Mouse (Mus musculus): ENCODE results near the gene Ubr3. TPM values are rescaled to one million over a fixed set of nuclear protein-coding genes. Genes with fewer than 3 reads are reported as not detected.

Ubr3 gene
- polyA plus RNA-seq, 1 experiment, result 52.7 TPM

DNA sequence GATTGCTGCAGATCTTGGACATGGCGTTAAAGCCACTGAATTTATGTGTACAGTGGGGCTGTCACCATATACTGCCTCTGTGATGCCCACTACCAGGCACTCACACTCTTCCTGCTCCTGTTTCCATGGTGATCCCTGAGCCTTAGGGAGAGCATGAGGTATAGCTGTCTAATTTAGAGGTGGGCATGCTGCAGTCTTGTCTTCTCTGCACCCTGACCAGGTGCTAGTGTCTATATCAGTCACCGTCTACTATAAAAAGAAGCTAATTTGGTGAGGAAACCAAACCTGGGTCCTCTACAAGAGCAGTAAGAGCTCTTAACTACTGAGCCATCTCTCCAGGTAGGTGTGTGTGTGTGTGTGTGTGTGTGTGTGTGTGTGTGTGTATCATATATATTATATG is 109.4 kb downstream of the Ubr3 start:
- TF ChIP-seq POLR2A (IDR thresholded peaks at IDR 0.05; ENCODE audit: low read depth, low read length) (no peak), CTCF (IDR thresholded peaks at IDR 0.05; ENCODE audit: borderline replicate concordance, insufficient read depth, low read length) (no peak)
- no peak overlapping the region for H3K4me3 ChIP-seq (ENCODE audit: insufficient read depth, low read length)
- no peaks in the 10 kb centered on the region for H3K4me1 ChIP-seq (ENCODE audit: control insufficient read depth, insufficient read depth, low read length)
- H3K27ac ChIP-seq (ENCODE audit: insufficient read depth, low read length), result no peak overlapping the region

DNA sequence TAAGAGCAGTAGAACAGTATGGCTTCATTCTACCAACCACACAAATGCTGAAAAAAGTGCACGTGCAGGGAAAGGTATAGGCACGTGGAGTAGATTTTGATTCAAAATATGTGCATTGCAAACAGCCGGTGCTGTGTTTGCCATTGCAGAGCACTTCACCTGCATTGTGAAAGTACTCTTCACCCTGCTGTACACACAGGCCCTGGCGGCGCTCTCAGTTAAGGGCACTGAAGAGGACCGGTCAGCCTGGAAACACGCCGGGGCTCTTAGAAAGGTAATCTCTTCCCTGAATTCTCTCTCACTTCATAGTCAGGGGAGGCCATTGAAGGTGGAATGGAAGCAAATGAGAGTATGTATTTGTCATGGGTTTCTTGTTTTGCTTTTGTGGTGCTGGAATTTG is 115.9 kb downstream of the Ubr3 start:
- H3K27ac ChIP-seq (ENCODE audit: insufficient read depth, low read length), result no peak overlapping the region

DNA sequence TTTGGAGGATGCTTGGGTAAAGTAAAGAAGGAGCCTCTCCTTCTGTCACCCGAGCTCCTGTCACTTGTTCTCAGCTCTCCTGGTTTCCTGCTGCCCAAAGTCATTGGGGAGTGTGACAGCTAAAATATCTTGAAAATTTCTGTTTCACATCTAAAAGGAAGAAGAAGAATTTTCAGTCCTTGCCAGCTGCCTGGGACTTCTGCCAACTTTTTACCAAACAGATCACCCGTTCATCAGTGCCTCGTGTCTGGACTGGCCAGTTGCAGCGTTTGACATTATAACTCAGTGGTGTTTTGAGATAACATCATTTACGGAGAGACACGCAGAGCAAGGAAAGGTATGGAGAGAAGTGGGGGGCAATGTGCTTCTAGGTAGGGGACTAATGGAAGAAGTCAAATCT is 121.2 kb downstream of the Ubr3 start:
- TF ChIP-seq CTCF (IDR thresholded peaks at IDR 0.05; ENCODE audit: borderline replicate concordance, insufficient read depth, low read length) (no peak), POLR2A (IDR thresholded peaks at IDR 0.05; ENCODE audit: low read depth, low read length) (no peak)
- H3K4me1 ChIP-seq (ENCODE audit: control insufficient read depth, insufficient read depth, low read length), result no peaks in the 10 kb centered on the region
- no peak overlapping the region for H3K4me3 ChIP-seq (ENCODE audit: insufficient read depth, low read length)
- H3K27ac ChIP-seq (ENCODE audit: insufficient read depth, low read length), result no peak overlapping the region

More for the DNA sequence above, 115.9 kb downstream of the Ubr3 start:
- no peak overlapping the region for H3K4me3 ChIP-seq (ENCODE audit: insufficient read depth, low read length)
- no peaks in the 10 kb centered on the region for H3K4me1 ChIP-seq (ENCODE audit: control insufficient read depth, insufficient read depth, low read length)
- no peak for TF ChIP-seq CTCF (IDR thresholded peaks at IDR 0.05; ENCODE audit: borderline replicate concordance, insufficient read depth, low read length)
- no peak for TF ChIP-seq POLR2A (IDR thresholded peaks at IDR 0.05; ENCODE audit: low read depth, low read length)

DNA sequence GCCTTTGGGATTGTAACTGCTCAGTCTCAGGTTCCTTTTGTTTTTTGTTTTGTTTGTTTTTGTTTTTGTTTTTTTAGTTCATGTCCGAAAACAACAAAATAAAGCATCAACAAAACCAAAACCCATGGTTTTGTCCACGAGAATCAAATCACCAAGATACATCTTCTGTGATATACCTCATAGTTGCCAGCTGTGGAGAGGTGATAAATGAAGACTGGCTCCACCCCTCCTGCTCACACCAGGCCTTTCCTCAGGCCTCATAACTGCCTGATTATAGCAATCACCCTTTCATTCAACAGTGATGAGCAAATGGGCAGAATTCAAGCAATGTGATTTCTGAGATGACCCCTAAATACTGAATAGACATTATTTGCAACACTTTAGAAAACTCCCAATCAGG is 127.4 kb downstream of the Ubr3 start:
- H3K4me3 ChIP-seq (ENCODE audit: insufficient read depth, low read length), result no peak overlapping the region
- no peak overlapping the region for H3K27ac ChIP-seq (ENCODE audit: insufficient read depth, low read length)
- no peaks in the 10 kb centered on the region for H3K4me1 ChIP-seq (ENCODE audit: control insufficient read depth, insufficient read depth, low read length)
- no peak for TF ChIP-seq CTCF (IDR thresholded peaks at IDR 0.05; ENCODE audit: borderline replicate concordance, insufficient read depth, low read length)
- TF ChIP-seq POLR2A (IDR thresholded peaks at IDR 0.05; ENCODE audit: low read depth, low read length), result no peak

DNA sequence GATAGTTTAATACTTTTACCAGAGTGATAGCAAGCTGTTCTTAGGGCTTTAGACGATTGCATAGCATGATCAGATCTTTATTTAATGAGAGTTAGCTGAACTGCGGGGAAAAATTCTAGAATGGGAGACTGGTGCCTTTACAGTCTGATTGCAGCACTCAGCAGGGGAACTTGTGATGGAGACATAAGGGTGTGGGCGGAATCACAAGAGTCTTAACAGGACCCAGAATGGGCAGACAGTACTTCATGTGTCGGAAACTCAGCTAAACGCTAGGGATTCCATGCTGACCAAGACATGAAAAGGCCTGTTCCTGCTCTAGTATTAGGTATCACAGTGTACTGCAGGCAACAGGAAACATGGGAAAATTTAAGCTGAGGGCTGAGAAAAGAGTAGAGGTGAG is 128.7 kb downstream of the Ubr3 start:
- H3K4me1 ChIP-seq (ENCODE audit: control insufficient read depth, insufficient read depth, low read length), result no peaks in the 10 kb centered on the region
- no peak overlapping the region for H3K27ac ChIP-seq (ENCODE audit: insufficient read depth, low read length)
- no peak for TF ChIP-seq POLR2A (IDR thresholded peaks at IDR 0.05; ENCODE audit: low read depth, low read length)
- no peak for TF ChIP-seq CTCF (IDR thresholded peaks at IDR 0.05; ENCODE audit: borderline replicate concordance, insufficient read depth, low read length)
- no peak overlapping the region for H3K4me3 ChIP-seq (ENCODE audit: insufficient read depth, low read length)

DNA sequence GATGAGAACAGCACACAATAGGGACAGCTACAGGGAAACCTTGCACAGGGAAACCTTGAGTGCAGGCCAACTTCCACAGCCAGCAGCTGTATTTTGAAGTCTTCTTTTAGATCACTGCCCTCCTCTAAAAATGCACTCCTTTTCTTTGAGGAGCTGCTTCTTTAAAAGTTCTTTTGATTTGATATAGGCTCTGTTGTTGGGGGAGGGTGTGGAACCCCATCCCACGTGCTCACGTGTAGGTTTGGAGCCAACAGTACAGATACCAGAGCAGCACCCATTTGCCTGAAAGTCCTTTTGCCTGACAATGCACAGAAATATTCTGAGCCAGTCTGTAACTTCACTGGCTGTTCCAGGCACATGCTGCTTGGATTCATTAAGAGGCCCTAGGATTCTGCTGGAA is 134.4 kb downstream of the Ubr3 start:
- H3K4me3 ChIP-seq (ENCODE audit: insufficient read depth, low read length), result no peak overlapping the region

DNA sequence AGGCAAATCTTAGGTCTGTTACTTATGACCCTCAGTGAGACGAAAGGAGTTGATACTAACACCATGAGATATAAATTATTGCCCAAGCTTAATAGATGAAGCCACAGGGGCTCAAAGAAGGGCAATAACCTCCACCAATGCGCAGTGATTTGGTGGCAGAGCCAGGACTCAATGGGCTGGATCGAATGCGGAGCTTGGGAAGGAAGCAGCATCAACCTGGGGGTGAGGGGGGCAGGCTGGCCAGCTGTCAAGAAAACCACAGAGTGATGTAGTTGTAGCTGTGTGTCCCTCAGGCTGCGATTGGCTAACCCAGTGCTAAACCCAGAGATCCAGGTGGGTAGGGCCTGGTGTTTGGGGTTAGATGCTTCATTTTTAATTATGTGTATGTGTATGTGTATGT is 137.8 kb downstream of the Ubr3 start:
- H3K4me3 ChIP-seq (ENCODE audit: insufficient read depth, low read length), result no peak overlapping the region
- TF ChIP-seq CTCF (IDR thresholded peaks at IDR 0.05; ENCODE audit: borderline replicate concordance, insufficient read depth, low read length) (no peak), POLR2A (IDR thresholded peaks at IDR 0.05; ENCODE audit: low read depth, low read length) (no peak)
- no peaks in the 10 kb centered on the region for H3K4me1 ChIP-seq (ENCODE audit: control insufficient read depth, insufficient read depth, low read length)
- no peak overlapping the region for H3K27ac ChIP-seq (ENCODE audit: insufficient read depth, low read length)

More for the DNA sequence above, 134.4 kb downstream of the Ubr3 start:
- H3K4me1 ChIP-seq (ENCODE audit: control insufficient read depth, insufficient read depth, low read length), result no peaks in the 10 kb centered on the region
- TF ChIP-seq CTCF (IDR thresholded peaks at IDR 0.05; ENCODE audit: borderline replicate concordance, insufficient read depth, low read length) (no peak), POLR2A (IDR thresholded peaks at IDR 0.05; ENCODE audit: low read depth, low read length) (no peak)
- H3K27ac ChIP-seq (ENCODE audit: insufficient read depth, low read length), result no peak overlapping the region

DNA sequence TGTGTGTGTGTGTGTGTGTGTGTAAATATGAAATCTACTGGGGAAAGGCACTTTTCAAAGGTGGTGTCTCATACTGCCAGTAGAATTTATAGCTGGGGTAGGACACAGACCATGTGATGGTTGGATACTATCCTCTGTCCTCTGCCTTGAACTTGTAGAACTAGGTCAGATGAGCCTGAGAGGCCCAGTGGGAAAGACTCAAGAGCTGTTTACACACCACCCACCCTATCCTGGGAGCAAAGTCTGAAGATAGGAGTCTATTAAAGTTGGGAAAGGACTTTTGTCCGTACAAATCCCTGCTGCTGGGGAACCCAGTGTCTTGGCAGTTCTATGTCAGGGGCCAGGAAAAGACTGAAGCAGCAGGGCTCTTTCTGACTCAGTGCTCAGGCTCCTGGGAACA is 138.3 kb downstream of the Ubr3 start:
- Histone ChIP-seq H3K27ac (ENCODE audit: insufficient read depth, low read length) (no peak overlapping the region), H3K4me3 (ENCODE audit: insufficient read depth, low read length) (no peak overlapping the region), H3K4me1 (ENCODE audit: control insufficient read depth, insufficient read depth, low read length) (no peaks in the 10 kb centered on the region)
- TF ChIP-seq POLR2A (IDR thresholded peaks at IDR 0.05; ENCODE audit: low read depth, low read length) (no peak), CTCF (IDR thresholded peaks at IDR 0.05; ENCODE audit: borderline replicate concordance, insufficient read depth, low read length) (no peak)

DNA sequence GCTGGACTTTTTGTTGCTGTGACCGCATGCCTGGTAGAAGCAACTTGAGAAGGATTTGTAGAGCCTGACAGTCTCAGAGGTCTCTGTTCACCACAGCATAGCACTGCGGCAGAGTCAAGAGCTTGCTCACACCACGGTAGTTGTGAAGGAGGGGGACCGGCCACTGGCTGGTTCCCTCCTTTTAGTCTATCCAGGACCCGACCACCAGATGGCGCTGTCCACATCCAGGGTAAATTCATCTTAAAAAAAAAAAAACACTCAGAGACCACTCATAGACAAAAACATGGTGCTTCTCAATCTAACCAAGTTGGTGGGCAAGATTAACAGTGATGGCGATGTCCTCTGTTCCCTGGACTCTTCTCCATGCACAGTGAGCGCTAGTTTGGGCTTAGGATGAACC is 140.2 kb downstream of the Ubr3 start:
- no peaks in the 10 kb centered on the region for H3K4me1 ChIP-seq (ENCODE audit: control insufficient read depth, insufficient read depth, low read length)
- no peak overlapping the region for H3K4me3 ChIP-seq (ENCODE audit: insufficient read depth, low read length)
- no peak overlapping the region for H3K27ac ChIP-seq (ENCODE audit: insufficient read depth, low read length)
- TF ChIP-seq CTCF (IDR thresholded peaks at IDR 0.05; ENCODE audit: borderline replicate concordance, insufficient read depth, low read length), result no peak
- no peak for TF ChIP-seq POLR2A (IDR thresholded peaks at IDR 0.05; ENCODE audit: low read depth, low read length)

DNA sequence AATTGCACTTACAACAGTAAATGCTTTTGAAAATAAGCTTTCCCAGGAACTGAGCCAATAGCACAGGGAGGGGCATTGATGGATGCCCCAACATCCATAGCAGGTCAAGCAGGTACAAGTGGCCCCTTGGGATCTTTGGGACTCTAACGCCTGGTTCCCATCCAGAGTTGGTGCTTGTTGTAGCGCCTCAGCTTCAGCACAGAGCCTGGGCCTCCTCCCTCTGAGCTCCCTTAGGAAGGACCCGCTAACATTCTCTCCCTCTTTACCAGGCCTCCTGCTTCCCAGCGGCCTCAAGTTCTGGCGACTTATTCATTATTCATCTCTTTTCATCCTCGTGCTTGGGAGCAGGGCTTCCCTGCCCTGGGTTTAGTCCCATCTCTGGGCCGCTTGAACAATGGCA is 141.7 kb downstream of the Ubr3 start, which contains the start of gene Myo3b:
TSS of gene Myo3b (plus strand) at position 375 of the 400 bp plus-strand sequence.
- TF ChIP-seq CTCF (IDR thresholded peaks at IDR 0.05; ENCODE audit: borderline replicate concordance, insufficient read depth, low read length) (no peak), POLR2A (IDR thresholded peaks at IDR 0.05; ENCODE audit: low read depth, low read length) (no peak)

DNA sequence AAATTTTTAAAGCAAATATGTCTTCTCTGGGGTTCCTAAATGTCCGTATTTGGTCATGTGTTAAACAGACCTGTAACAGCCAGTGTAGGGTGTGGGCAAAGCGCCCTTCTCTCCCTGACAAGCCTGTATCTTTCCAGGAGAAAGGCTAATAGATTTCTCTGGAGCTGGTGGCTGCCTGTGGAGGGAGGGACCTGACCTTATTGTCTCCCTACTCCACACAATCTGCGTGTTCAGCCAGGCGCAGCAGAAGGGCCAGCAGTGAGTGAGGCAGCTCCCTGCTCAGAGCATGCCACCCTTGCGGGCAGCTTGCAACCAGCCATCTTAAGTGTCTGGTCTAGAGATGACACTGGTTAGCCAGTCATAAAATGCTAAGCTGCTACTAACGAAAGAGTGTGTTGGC is 147.4 kb downstream of the Ubr3 start:
- no peaks in the 10 kb centered on the region for H3K4me1 ChIP-seq (ENCODE audit: control insufficient read depth, insufficient read depth, low read length)
- no peak overlapping the region for H3K4me3 ChIP-seq (ENCODE audit: insufficient read depth, low read length)
- TF ChIP-seq CTCF (IDR thresholded peaks at IDR 0.05; ENCODE audit: borderline replicate concordance, insufficient read depth, low read length) (no peak), POLR2A (IDR thresholded peaks at IDR 0.05; ENCODE audit: low read depth, low read length) (no peak)
- H3K27ac ChIP-seq (ENCODE audit: insufficient read depth, low read length), result no peak overlapping the region

More for the DNA sequence above, 141.7 kb downstream of the Ubr3 start, which contains the start of gene Myo3b:
- Histone ChIP-seq H3K4me1 (ENCODE audit: control insufficient read depth, insufficient read depth, low read length) (no peaks in the 10 kb centered on the region), H3K27ac (ENCODE audit: insufficient read depth, low read length) (no peak within 1 kb of the TSS), H3K4me3 (ENCODE audit: insufficient read depth, low read length) (no peak within 1 kb of the TSS)

Data from embryonic fibroblast, embryonic 13.5 days (primary cell).